ENCODE assay signal across 11 mouse cellular contexts in genomic region chr11:34284124-34284808, GRCm38 (mm10). TPM values are rescaled to one million over a fixed set of nuclear protein-coding genes. Genes with fewer than 3 reads are reported as not detected.
DNase-seq lines count a peak whose midpoint lies in the region; ATAC-seq lines count a peak whose summit lies in the region.
"Had no signal": no experiment of that assay in that cellular context is flagged by ENCODE, and none has a peak within 500 bp of the region (broad histone marks: within the 10 kb centered on the region; RNA-seq: fewer than 3 reads in every experiment).

No protein-coding gene starts in this region.

- no peaks in the 10 kb centered on the region for H3K36me3 ChIP-seq in forebrain, embryonic 11.5 days (ENCODE audit: control insufficient read depth, insufficient read depth, low read length)
- H3K36me3 ChIP-seq in forebrain, embryonic 16.5 days (ENCODE audit: control insufficient read depth, insufficient read depth), result no peaks in the 10 kb centered on the region
- no peaks in the 10 kb centered on the region for H3K36me3 ChIP-seq in midbrain, embryonic 10.5 days
- no peaks in the 10 kb centered on the region for H3K36me3 ChIP-seq in midbrain, embryonic 16.5 days (ENCODE audit: control insufficient read depth, insufficient read depth, low read length)
- no peaks in the 10 kb centered on the region for H3K36me3 ChIP-seq in hindbrain, embryonic 14.5 days (replicated peaks; ENCODE audit: control insufficient read depth, insufficient read depth)

- no peaks in the 10 kb centered on the region for H3K9me3 ChIP-seq in forebrain, embryonic 11.5 days (ENCODE audit: control insufficient read depth, low read length)
- H3K9me3 ChIP-seq in forebrain, embryonic 16.5 days (ENCODE audit: control insufficient read depth, low read length), result no peaks in the 10 kb centered on the region
- no peaks in the 10 kb centered on the region for H3K9me3 ChIP-seq in midbrain, embryonic 10.5 days (replicated peaks)
- no peaks in the 10 kb centered on the region for H3K9me3 ChIP-seq in midbrain, embryonic 16.5 days (replicated peaks; ENCODE audit: control insufficient read depth, low read length, poor library complexity, severe bottlenecking)
- H3K9me3 ChIP-seq in hindbrain, embryonic 14.5 days (ENCODE audit: control insufficient read depth, low read length), result no peaks in the 10 kb centered on the region

- no peak overlapping the region for H3K9ac ChIP-seq in forebrain, embryonic 11.5 days (ENCODE audit: low read length)
- no peak overlapping the region for H3K9ac ChIP-seq in forebrain, embryonic 16.5 days (replicated peaks; ENCODE audit: low read depth, low read length)
- no peak overlapping the region for H3K9ac ChIP-seq in midbrain, embryonic 16.5 days (ENCODE audit: low read depth, low read length)
- H3K9ac ChIP-seq in hindbrain, embryonic 14.5 days, result no peak overlapping the region
- H3K9ac ChIP-seq: liver, postnatal 0 days had no signal

- no peak overlapping the region for H3K4me2 ChIP-seq in forebrain, embryonic 11.5 days (ENCODE audit: low read depth, low read length, severe bottlenecking)
- no peak overlapping the region for H3K4me2 ChIP-seq in forebrain, embryonic 16.5 days (ENCODE audit: low read length)
- no peak overlapping the region for H3K4me2 ChIP-seq in midbrain, embryonic 16.5 days (ENCODE audit: low read length)
- H3K4me2 ChIP-seq in hindbrain, embryonic 14.5 days (replicated peaks), result no peak overlapping the region

- no peak overlapping the region for H3K27ac ChIP-seq in forebrain, embryonic 11.5 days (ENCODE audit: low read depth, low read length)
- no peak overlapping the region for H3K27ac ChIP-seq in forebrain, embryonic 16.5 days (ENCODE audit: low read length)
- H3K27ac ChIP-seq in midbrain, embryonic 10.5 days (replicated peaks), result no peak overlapping the region
- H3K27ac ChIP-seq in midbrain, embryonic 16.5 days (ENCODE audit: low read length), result no peak overlapping the region
- no peak overlapping the region for H3K27ac ChIP-seq in hindbrain, embryonic 14.5 days

- H3K4me1 ChIP-seq in forebrain, embryonic 11.5 days (replicated peaks; ENCODE audit: control insufficient read depth, insufficient read depth, low read length), result peaks cover 7% of the 10 kb centered on the region; the same call in 1 of the 2 replicates
- H3K4me1 ChIP-seq in forebrain, embryonic 16.5 days (replicated peaks; ENCODE audit: control insufficient read depth, insufficient read depth, low read length), result 0 out of 2 replicates have a peak, but pooled peaks cover 2% of the 10 kb centered on the region
- H3K4me1 ChIP-seq in midbrain, embryonic 10.5 days, result peaks cover 29% of the 10 kb centered on the region
- H3K4me1 ChIP-seq in midbrain, embryonic 16.5 days (ENCODE audit: control insufficient read depth, insufficient read depth, low read length), result peaks cover 4% of the 10 kb centered on the region; the same call in 1 of the 2 replicates
- no peaks in the 10 kb centered on the region for H3K4me1 ChIP-seq in hindbrain, embryonic 14.5 days (replicated peaks; ENCODE audit: control insufficient read depth, insufficient read depth, low read length)

- H3K4me3 ChIP-seq in forebrain, embryonic 11.5 days (ENCODE audit: low read depth, low read length), result no peak overlapping the region
- no peak overlapping the region for H3K4me3 ChIP-seq in forebrain, embryonic 16.5 days (replicated peaks; ENCODE audit: low read length)
- H3K4me3 ChIP-seq in midbrain, embryonic 10.5 days, result no peak overlapping the region
- no peak overlapping the region for H3K4me3 ChIP-seq in midbrain, embryonic 16.5 days (ENCODE audit: low read depth, low read length)
- no peak overlapping the region for H3K4me3 ChIP-seq in hindbrain, embryonic 14.5 days (replicated peaks; ENCODE audit: low read length)

- peaks cover 3% of the 10 kb centered on the region; the same call in 1 of the 2 replicates for H3K27me3 ChIP-seq in forebrain, embryonic 11.5 days (ENCODE audit: control insufficient read depth, insufficient read depth, low read length)
- H3K27me3 ChIP-seq in forebrain, embryonic 16.5 days (replicated peaks; ENCODE audit: control insufficient read depth, insufficient read depth, low read length), result no peaks in the 10 kb centered on the region; the same call in 1 of the 2 replicates
- peaks cover 100% of the 10 kb centered on the region for H3K27me3 ChIP-seq in midbrain, embryonic 10.5 days (ENCODE audit: low read depth, poor library complexity, severe bottlenecking)
- H3K27me3 ChIP-seq in midbrain, embryonic 16.5 days (ENCODE audit: control insufficient read depth, insufficient read depth, low read depth, low read length), result peaks cover 9% of the 10 kb centered on the region
- H3K27me3 ChIP-seq in hindbrain, embryonic 14.5 days (ENCODE audit: control insufficient read depth, insufficient read depth, low read length), result peaks cover 6% of the 10 kb centered on the region; the same call in 1 of the 2 replicates

- ATAC-seq in forebrain, embryonic 11.5 days (replicated peaks; ENCODE audit: low FRiP score), result peak; percentile 61
- no peak for ATAC-seq in forebrain, embryonic 16.5 days
- ATAC-seq in midbrain, embryonic 16.5 days, result no peak
- ATAC-seq in hindbrain, embryonic 14.5 days (ENCODE audit: low FRiP score), result peak; percentile 34; the same call in 1 of the 2 replicates
- ATAC-seq in inflammation-experienced regulatory T-cells, adult 6 months, result no peak
- ATAC-seq: liver, postnatal 0 days; Patski had no signal

- WGBS in forebrain, embryonic 11.5 days, result 10% methylated on average over 13 of the region's 13 CpGs
- 21% methylated on average over 13 of the region's 13 CpGs for WGBS in forebrain, embryonic 16.5 days
- WGBS in midbrain, embryonic 10.5 days, result 16% methylated on average over 13 of the region's 13 CpGs
- WGBS in midbrain, embryonic 16.5 days, result 16% methylated on average over 13 of the region's 13 CpGs
- 15% methylated on average over 13 of the region's 13 CpGs for WGBS in hindbrain, embryonic 14.5 days

- DNase-seq in forebrain, embryonic 11.5 days (ENCODE audit: low spot score), result no peak
- DNase-seq in midbrain, embryonic 10.5 days (ENCODE audit: low spot score), result peak; percentile 46
- DNase-seq in hindbrain, embryonic 14.5 days (ENCODE audit: low spot score), result no peak
- peak; percentile 23 for DNase-seq in retina, postnatal 1 day
- DNase-seq in frontal cortex, postnatal 14 days (ENCODE audit: low spot score in 2 of 2), result no peak
- DNase-seq: cerebellum, adult 9-10 months; liver, postnatal 0 days had no signal

RNA-seq across cellular contexts. Expression of gene Fam196b, which starts 30.4 kb away (rescaled TPM):
- 0.94 and 1.1 TPM in 2 replicates for polyA plus RNA-seq in forebrain, embryonic 11.5 days (2014; fragmentation: Nextera tagmentation; extraction: Ambion mirVana)
- 1.5 and 2.5 TPM in 2 replicates for polyA plus RNA-seq in forebrain, embryonic 16.5 days (2015; fragmentation: Nextera tagmentation; extraction: Ambion mirVana)
- 0.33 and 0.52 TPM in 2 replicates for polyA plus RNA-seq in midbrain, embryonic 10.5 days (2016; fragmentation: Nextera tagmentation; extraction: Ambion mirVana)
- polyA plus RNA-seq in midbrain, embryonic 16.5 days (2015; fragmentation: Nextera tagmentation; extraction: Ambion mirVana), result 6.2 and 6.6 TPM in 2 replicates
- polyA plus RNA-seq in hindbrain, embryonic 14.5 days (2014; fragmentation: Nextera tagmentation; extraction: Ambion mirVana), result 2.8 and 3.5 TPM in 2 replicates
- 1 to 10 TPM; 4.0 to 8.0 (median 6.3) TPM for polyA plus RNA-seq in inflammation-experienced regulatory T-cells, adult 6 months (2017; shearing (Covaris generic))
- polyA plus RNA-seq: Patski had no signal

Comparison
In these comparisons a context has a peak if more than half of its experiments do, and no peak if none do; other contexts are left out.
1. ATAC-seq: peak in forebrain, embryonic 11.5 days (single experiment) and hindbrain, embryonic 14.5 days (single experiment); none in forebrain, embryonic 16.5 days (single experiment), midbrain, embryonic 16.5 days (single experiment) and inflammation-experienced regulatory T-cells, adult 6 months (single experiment).
2. DNase-seq: peak in midbrain, embryonic 10.5 days (single experiment) and retina, postnatal 1 day (single experiment); none in forebrain, embryonic 11.5 days (single experiment), hindbrain, embryonic 14.5 days (single experiment) and frontal cortex, postnatal 14 days (0 of 2).